Mouse (Mus musculus) ovary, adult 2 months (tissue): ENCODE measurements around the gene Gemin2. TPM values are rescaled to one million over a fixed set of nuclear protein-coding genes. Genes with fewer than 3 reads are reported as not detected.

ENCODE experiments used
- polyA plus RNA-seq: library from polyadenylated mRNA; depleted of rRNA; stranded (reverse); fragments of >200 nt; gene quantifications from 2 replicates; pipeline ENCODE4 v1.2.3, GENCODE M21; 2012; rRNA removed

Gemin2 gene
- polyA plus RNA-seq = 2.1 and 2.6 TPM in 2 replicates

DNA sequence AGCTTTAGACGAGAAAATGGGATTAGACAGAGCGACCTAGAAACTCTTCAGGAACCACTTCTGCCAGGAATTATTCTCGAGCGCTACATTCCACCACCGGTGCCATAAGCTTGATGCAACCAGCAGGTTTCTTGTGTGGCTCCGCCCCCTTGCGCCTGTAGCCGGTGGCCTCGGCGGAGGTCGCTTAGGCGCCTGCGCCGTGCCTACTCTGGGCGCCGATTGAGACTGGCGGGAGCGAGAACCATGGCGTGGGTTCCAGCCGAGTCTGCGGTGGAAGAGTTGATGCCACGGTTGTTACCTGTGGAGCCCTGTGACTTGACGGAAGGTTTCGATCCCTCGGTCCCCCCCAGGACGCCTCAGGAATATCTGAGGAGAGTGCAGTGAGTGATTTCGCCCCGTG, at the start of gene Gemin2:
Gene Gemin2, plus strand, starts transcription at position 160 of the 400 bp plus-strand sequence.

GRCm38 (mm10) chr12:59011844-59012709, 1.1 kb upstream of the Gemin2 start, which contains the start of gene Sec23a:
Sec23a (minus strand) TSS chr12:59012017.

DNA sequence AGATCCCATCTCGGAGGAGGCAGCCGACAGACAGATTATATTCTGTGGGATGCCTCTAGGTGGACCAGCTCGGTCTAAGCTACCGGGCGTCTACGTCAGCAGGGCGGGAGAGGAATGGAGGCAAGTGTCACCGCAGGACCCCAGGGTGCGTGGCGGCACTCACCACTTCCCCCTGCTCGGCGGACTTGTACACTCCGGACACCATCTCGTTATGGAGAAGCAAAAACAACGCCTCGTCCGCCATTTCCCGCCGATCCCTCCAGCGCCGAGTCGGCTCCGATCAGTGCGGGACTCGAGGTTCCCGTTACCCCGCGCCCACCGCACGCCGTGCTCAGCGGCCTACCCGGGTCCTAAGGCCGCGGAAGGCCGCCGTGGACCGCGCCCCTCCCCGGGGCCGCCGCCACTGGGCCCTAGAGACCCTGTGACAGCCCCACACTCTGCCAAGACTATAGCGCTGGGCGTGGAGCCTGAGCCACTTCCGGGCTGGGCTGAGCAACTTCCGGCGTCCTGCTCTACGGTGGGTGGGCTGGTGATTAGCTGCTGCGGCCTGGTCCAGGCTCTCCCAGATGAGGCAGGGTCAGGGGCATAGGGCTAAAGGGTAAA, 47.9 kb downstream of the Gemin2 start, which contains the start of gene Trappc6b:
Gene Trappc6b, minus strand, starts transcription at position 480 of the 603 bp plus-strand sequence.

DNA sequence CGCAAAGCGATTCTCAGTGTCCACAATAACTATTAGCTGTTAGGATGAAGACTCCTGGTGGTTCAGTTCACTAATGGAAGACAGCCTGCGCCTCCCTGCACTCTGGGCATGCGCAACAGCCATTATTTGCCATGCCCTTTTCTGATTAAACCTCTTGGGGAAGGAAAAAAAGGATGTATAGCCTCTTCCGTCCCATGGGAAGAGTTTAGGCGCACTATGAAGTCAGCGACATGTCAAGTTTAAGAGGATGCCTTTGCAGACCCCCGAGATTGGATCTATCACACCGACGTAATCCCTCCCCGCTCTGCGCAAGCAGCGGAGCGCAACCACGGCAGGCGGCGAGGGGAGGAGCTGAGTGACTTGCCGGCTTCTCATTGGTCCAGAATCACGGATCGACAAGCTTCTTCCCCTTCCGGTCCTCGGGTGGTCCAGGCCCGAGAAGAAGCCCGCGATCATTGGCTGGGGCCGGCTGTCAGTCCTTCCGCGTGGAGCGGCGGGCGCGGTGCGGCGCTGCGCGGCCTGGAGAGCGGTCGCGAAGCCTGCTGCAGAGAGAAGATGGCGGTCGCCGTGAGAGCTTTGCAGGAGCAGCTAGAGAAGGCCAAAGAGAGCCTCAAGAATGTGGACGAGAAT, 53.4 kb downstream of the Gemin2 start, which contains the start of gene Pnn:
Gene Pnn, plus strand, starts transcription at position 437 of the 630 bp plus-strand sequence.

Other genes with a start within 250 kb of the Gemin2 start
- gene Sec23a, start 1.4 kb upstream of the Gemin2 start, polyA plus RNA-seq = 15.2 and 16.5 TPM in 2 replicates
- gene Trappc6b, start 48.1 kb downstream of the Gemin2 start, polyA plus RNA-seq = 85.2 and 119 TPM in 2 replicates
- gene Pnn, start 53.5 kb downstream of the Gemin2 start, polyA plus RNA-seq = 13.9 and 17.4 TPM in 2 replicates
- gene Mia2, start 82.4 kb downstream of the Gemin2 start, polyA plus RNA-seq = 16.2 and 25.3 TPM in 2 replicates
- gene Fbxo33, start 206.3 kb downstream of the Gemin2 start, polyA plus RNA-seq = 10.7 and 12.8 TPM in 2 replicates